Mouse (Mus musculus) liver, embryonic 14.5 days (tissue): ENCODE data around the gene Efcc1.

Experiments used
- CTCF ChIP-seq: IDR thresholded peaks from 2 replicates; pipeline ENCODE4 v1.5.1; 2016; ENCODE audit warnings: antibody characterized with exemption, low read depth, control low read depth
- EP300 ChIP-seq: IDR thresholded peaks from 2 replicates; pipeline ENCODE4 v1.6.1; 2016; ENCODE audit warnings: antibody characterized with exemption, low read depth

DNA sequence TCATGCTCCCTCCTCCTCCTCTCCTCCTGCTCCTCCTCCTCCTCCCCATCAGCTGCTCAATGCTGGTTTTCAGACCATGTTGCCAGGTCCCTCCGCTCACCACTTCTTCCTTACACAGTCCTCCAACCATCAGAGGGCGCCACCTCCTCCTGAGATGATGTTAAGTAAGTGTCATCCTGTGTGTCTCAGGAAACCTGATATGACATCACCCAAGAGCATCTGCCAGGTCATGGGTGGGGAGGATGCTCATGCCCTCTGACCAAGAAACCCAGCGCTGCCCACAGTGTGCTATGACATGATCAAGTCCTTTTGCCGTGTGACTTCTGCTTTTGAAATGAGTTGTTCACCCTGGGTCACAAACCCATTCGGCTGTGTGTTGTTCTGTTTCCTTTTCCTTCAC lies 12.1 kb downstream of the Efcc1 start:
- peak; percentile 84 for TF ChIP-seq CTCF
- 0 out of 2 replicates have a peak, but pooled peaks have one; percentile 7 for TF ChIP-seq EP300
